8 mouse cellular contexts compared by ENCODE assay signal in genomic region chr10:83337971-83338598, GRCm38 (mm10). TPM values are rescaled to one million over a fixed set of nuclear protein-coding genes. Genes with fewer than 3 reads are reported as not detected.
DNase-seq lines count a peak whose midpoint lies in the region; ATAC-seq lines count a peak whose summit lies in the region.

No protein-coding gene starts in this region.

- peaks cover 43% of the 10 kb centered on the region for H3K27me3 ChIP-seq in lung, embryonic 16.5 days (ENCODE audit: control insufficient read depth, insufficient read depth, low read depth, low read length)
- peaks cover 64% of the 10 kb centered on the region for H3K27me3 ChIP-seq in forebrain, embryonic 10.5 days (ENCODE audit: poor library complexity, severe bottlenecking)
- H3K27me3 ChIP-seq in limb, embryonic 11.5 days (ENCODE audit: control insufficient read depth, insufficient read depth, low read length) = peaks cover 22% of the 10 kb centered on the region
- peaks cover 7% of the 10 kb centered on the region for H3K27me3 ChIP-seq in neural tube, embryonic 15.5 days (replicated peaks)

- H3K4me1 ChIP-seq in lung, embryonic 16.5 days (replicated peaks; ENCODE audit: control insufficient read depth, insufficient read depth, low read length) = peaks cover 7% of the 10 kb centered on the region; the same call in 1 of the 2 replicates
- peaks cover 14% of the 10 kb centered on the region for H3K4me1 ChIP-seq in forebrain, embryonic 10.5 days
- no peaks in the 10 kb centered on the region for H3K4me1 ChIP-seq in limb, embryonic 11.5 days (ENCODE audit: control insufficient read depth, insufficient read depth, low read length)
- peaks cover 10% of the 10 kb centered on the region for H3K4me1 ChIP-seq in neural tube, embryonic 15.5 days

- H3K9ac ChIP-seq in lung, embryonic 16.5 days (ENCODE audit: low read length) = peak overlapping the region; percentile 65
- H3K9ac ChIP-seq in limb, embryonic 11.5 days (ENCODE audit: low read length) = peak overlapping the region; percentile 60
- H3K9ac ChIP-seq in neural tube, embryonic 15.5 days (replicated peaks) = peak overlapping the region; percentile 85

- no peaks in the 10 kb centered on the region for H3K36me3 ChIP-seq in lung, embryonic 16.5 days (ENCODE audit: control insufficient read depth, insufficient read depth, low read length)
- H3K36me3 ChIP-seq in forebrain, embryonic 10.5 days (replicated peaks) = no peaks in the 10 kb centered on the region
- H3K36me3 ChIP-seq in limb, embryonic 11.5 days (ENCODE audit: control insufficient read depth, insufficient read depth, low read length) = no peaks in the 10 kb centered on the region
- H3K36me3 ChIP-seq in neural tube, embryonic 15.5 days = no peaks in the 10 kb centered on the region

- H3K27ac ChIP-seq in lung, embryonic 16.5 days (ENCODE audit: low read length) = no peak overlapping the region
- no peak overlapping the region for H3K27ac ChIP-seq in forebrain, embryonic 10.5 days
- H3K27ac ChIP-seq in limb, embryonic 11.5 days (replicated peaks; ENCODE audit: low read depth, low read length) = no peak overlapping the region
- H3K27ac ChIP-seq in neural tube, embryonic 15.5 days (replicated peaks) = peak overlapping the region; percentile 89

- H3K4me3 ChIP-seq in lung, embryonic 16.5 days (ENCODE audit: low read length) = peak overlapping the region; percentile 64
- H3K4me3 ChIP-seq in forebrain, embryonic 10.5 days = peak overlapping the region; percentile 62
- peak overlapping the region; percentile 52 for H3K4me3 ChIP-seq in limb, embryonic 11.5 days (ENCODE audit: low read depth, low read length)
- H3K4me3 ChIP-seq in neural tube, embryonic 15.5 days (replicated peaks) = peak overlapping the region; percentile 75

- H3K9me3 ChIP-seq in lung, embryonic 16.5 days (ENCODE audit: control insufficient read depth, low read length) = no peaks in the 10 kb centered on the region
- H3K9me3 ChIP-seq in forebrain, embryonic 10.5 days = no peaks in the 10 kb centered on the region
- no peaks in the 10 kb centered on the region for H3K9me3 ChIP-seq in limb, embryonic 11.5 days (ENCODE audit: control insufficient read depth, low read length)
- no peaks in the 10 kb centered on the region for H3K9me3 ChIP-seq in neural tube, embryonic 15.5 days (replicated peaks)

- WGBS in lung, embryonic 16.5 days = 45% methylated on average over 8 of the region's 9 CpGs
- WGBS in forebrain, embryonic 10.5 days = 49% methylated on average over 8 of the region's 9 CpGs
- WGBS in limb, embryonic 11.5 days = 41% methylated on average over 7 of the region's 9 CpGs
- 45% methylated on average over 7 of the region's 9 CpGs for WGBS in neural tube, embryonic 15.5 days

- ATAC-seq in lung, embryonic 16.5 days (ENCODE audit: low read depth) = peak; percentile 11; the same call in 1 of the 2 replicates
- no peak for ATAC-seq in limb, embryonic 11.5 days (ENCODE audit: insufficient number of reproducible peaks, low FRiP score, low TSS enrichment, low read depth)
- ATAC-seq in neural tube, embryonic 15.5 days (ENCODE audit: low FRiP score) = no peak

- no peak for DNase-seq in lung, postnatal 4 days
- DNase-seq in forebrain, embryonic 10.5 days (ENCODE audit: extremely low spot score, low spot score) = no peak
- DNase-seq in limb, embryonic 11.5 days (ENCODE audit: low spot score) = no peak
- no peak for DNase-seq in left cerebral cortex, postnatal 25 days (ENCODE audit: low spot score in 2 of 2)
- DNase-seq in urinary bladder, postnatal 25 days (ENCODE audit: low spot score) = no peak
- DNase-seq in adrenal gland, adult (ENCODE audit: inconsistent age in 2 of 2, low spot score in 1 of 2) = no peak

- peak overlapping the region; percentile 99 for H3K4me2 ChIP-seq in lung, embryonic 16.5 days (ENCODE audit: low read depth, low read length)
- H3K4me2 ChIP-seq in limb, embryonic 11.5 days (ENCODE audit: low read depth, severe bottlenecking) = peak overlapping the region; percentile 97
- peak overlapping the region; percentile 81 for H3K4me2 ChIP-seq in neural tube, embryonic 15.5 days

- intact Hi-C loops in left cerebral cortex, postnatal 25 days (cut with DNase I) = loop anchor here (2.0 kb wide), 1 partner anchor 21 kb away; no protein-coding TSS in a partner anchor

RNA-seq across cellular contexts. Expression of gene Slc41a2, which starts 0.4 kb away (rescaled TPM):
- 0.95 and 1.2 TPM in 2 replicates for polyA plus RNA-seq in lung, embryonic 16.5 days (2015; fragmentation: Nextera tagmentation; extraction: Ambion mirVana)
- polyA plus RNA-seq in forebrain, embryonic 10.5 days (2016; fragmentation: Nextera tagmentation; extraction: Ambion mirVana) = 0.18 and 0.36 TPM in 2 replicates
- polyA plus RNA-seq in limb, embryonic 11.5 days (2014; fragmentation: Nextera tagmentation; extraction: Ambion mirVana) = 0.13 and 0.59 TPM in 2 replicates
- 8.5 and 11.0 TPM in 2 replicates for polyA plus RNA-seq in neural tube, embryonic 15.5 days (2015; fragmentation: Nextera tagmentation; extraction: Ambion mirVana)
- 10 to 100 TPM; 24.0 to 30.0 TPM for total RNA-seq in left cerebral cortex, postnatal 25 days (2021)

RNA-seq across cellular contexts. Expression of gene D10Wsu102e, which starts 21.9 kb away (rescaled TPM):
- 0.58 TPM in 2 replicates for polyA plus RNA-seq in lung, embryonic 16.5 days (2015; fragmentation: Nextera tagmentation; extraction: Ambion mirVana)
- 1.4 and 1.5 TPM in 2 replicates for polyA plus RNA-seq in forebrain, embryonic 10.5 days (2016; fragmentation: Nextera tagmentation; extraction: Ambion mirVana)
- 1.0 and 1.2 TPM in 2 replicates for polyA plus RNA-seq in limb, embryonic 11.5 days (2014; fragmentation: Nextera tagmentation; extraction: Ambion mirVana)
- 0.74 and 0.77 TPM in 2 replicates for polyA plus RNA-seq in neural tube, embryonic 15.5 days (2015; fragmentation: Nextera tagmentation; extraction: Ambion mirVana)
- total RNA-seq in left cerebral cortex, postnatal 25 days (2021) = 1 to 10 TPM; 3.3 to 3.7 TPM
